Mouse (Mus musculus) cerebellum, postnatal 10 days (tissue): ENCODE results near the gene Arpc1a.
A peak's percentile ranks its signal among the peaks of the same experiment; 100 is the strongest.
"Not testable (repeated sequence)": the region's sequence is repeated elsewhere in the genome, so short reads cannot be mapped to it uniquely, and the experiment has no call there.

Experiments used
- DNase-seq, 2 experiments: peaks; one replicate each; pipeline ENCODE4 v3.0.0; 2021; ENCODE audit warnings: mixed read lengths in 2 of 2

Gene Arpc1a

GRCm38 (mm10) chr5:145083632-145084451 is at the start of gene Arpc1a, which contains the start of gene Kpna7:
Gene Arpc1a, plus strand, starts transcription at chr5:145083830.
Gene Kpna7, minus strand, starts transcription at chr5:145084030.
- DNase-seq, result peak; percentile 96 to 98

- peak; percentile 16 to 30 for DNase-seq
These were observed 42.0 kb upstream of the Arpc1a start for GRCm38 (mm10) chr5:145041628-145042027.

- DNase-seq, result not testable (repeated sequence)
These were observed 40.9 kb upstream of the Arpc1a start, which contains the start of gene 1700018F24Rik for GRCm38 (mm10) chr5:145042690-145043089. Gene 1700018F24Rik, plus strand, starts transcription at chr5:145042990.

- not testable (repeated sequence) for DNase-seq
These were observed 29.4 kb upstream of the Arpc1a start for GRCm38 (mm10) chr5:145054187-145054586.

- no peak for DNase-seq
These were observed 25.7 kb upstream of the Arpc1a start for GRCm38 (mm10) chr5:145057907-145058306.

GRCm38 (mm10) chr5:145058722-145059121 is 24.9 kb upstream of the Arpc1a start:
- DNase-seq, result peak in 1 of 2 experiments; percentile 11

- DNase-seq, result no peak
These were observed 24.1 kb upstream of the Arpc1a start for GRCm38 (mm10) chr5:145059524-145059923.

GRCm38 (mm10) chr5:145064765-145065340 is 18.8 kb upstream of the Arpc1a start:
- DNase-seq, result no peak

GRCm38 (mm10) chr5:145068863-145069262 is 14.8 kb upstream of the Arpc1a start:
- DNase-seq, result no peak

GRCm38 (mm10) chr5:145069707-145070106 is 13.9 kb upstream of the Arpc1a start:
- peak; percentile 86 to 91 for DNase-seq

- peak; percentile 16 to 29 for DNase-seq
These were observed 12.3 kb upstream of the Arpc1a start for GRCm38 (mm10) chr5:145071342-145071741.

GRCm38 (mm10) chr5:145075081-145075480 is 8.5 kb upstream of the Arpc1a start:
- no peak for DNase-seq

GRCm38 (mm10) chr5:145081866-145082613 is 1.6 kb upstream of the Arpc1a start:
- DNase-seq, result no peak

GRCm38 (mm10) chr5:145083201-145083600 is 429 bp upstream of the Arpc1a start:
- DNase-seq, result not testable (repeated sequence)

GRCm38 (mm10) chr5:145084822-145085221 is 1.2 kb downstream of the Arpc1a start:
- peak; percentile 12 to 18 for DNase-seq

GRCm38 (mm10) chr5:145088186-145088585 is 4.6 kb downstream of the Arpc1a start:
- no peak for DNase-seq

- no peak for DNase-seq
These were observed 6.2 kb downstream of the Arpc1a start for GRCm38 (mm10) chr5:145089878-145090277.

GRCm38 (mm10) chr5:145096195-145096594 is 12.6 kb downstream of the Arpc1a start:
- no peak for DNase-seq

GRCm38 (mm10) chr5:145098340-145098821 is 14.8 kb downstream of the Arpc1a start:
- no peak for DNase-seq

- DNase-seq, result no peak
These were observed 17.3 kb downstream of the Arpc1a start for GRCm38 (mm10) chr5:145100960-145101359.

GRCm38 (mm10) chr5:145101451-145101850 is 17.8 kb downstream of the Arpc1a start:
- DNase-seq, result not testable (repeated sequence)

GRCm38 (mm10) chr5:145102706-145103105 is 19.1 kb downstream of the Arpc1a start:
- DNase-seq, result no peak

GRCm38 (mm10) chr5:145104328-145104727 is 20.7 kb downstream of the Arpc1a start:
- DNase-seq, result peak in 1 of 2 experiments; percentile 17
